Mouse (Mus musculus): ENCODE measurements at regions not wholly inside any gene's neighbourhood (a gene's known extent, or its start where the extent isn't known, plus 50 kb on each side); places are given as distances from the start of the nearest gene placed in this dataset.

DNA sequence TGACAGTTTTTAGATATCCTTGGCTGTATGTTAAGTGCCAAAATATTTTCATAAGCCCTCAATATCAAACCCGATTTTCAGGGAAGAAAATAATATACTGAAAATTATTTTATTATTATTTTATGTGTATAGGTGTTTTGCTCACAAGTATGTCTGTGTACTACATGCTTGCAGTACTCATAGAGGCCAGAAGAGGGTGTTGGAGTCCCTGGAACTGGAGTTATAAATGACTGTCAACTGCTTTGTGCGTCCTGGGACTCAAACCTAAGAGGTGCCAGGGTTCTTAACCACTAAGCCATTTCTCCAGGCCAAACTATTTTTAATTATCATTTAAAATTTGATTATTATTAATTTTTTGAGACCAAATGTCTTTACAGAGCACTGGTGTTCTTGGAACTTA lies 114.5 kb downstream of the Csl start:
- no peak for TF ChIP-seq CTCF (IDR thresholded peaks at IDR 0.05; ENCODE audit: low read depth, low read length)
- TF ChIP-seq POLR2A (IDR thresholded peaks at IDR 0.05; ENCODE audit: borderline replicate concordance, low read depth, low read length) = no peak

Data from bone marrow macrophage, adult 2 months (primary cell).